Mouse (Mus musculus): ENCODE results near the gene Agap1.
A peak's percentile ranks its signal among the peaks of the same experiment; 100 is the strongest.

The Agap1 gene

GRCm38 (mm10) chr1:89454196-89455123, at the start of gene Agap1:
Agap1 (plus strand) TSS chr1:89454806.
- peak; percentile 50 to 54 for DNase-seq

GRCm38 (mm10) chr1:89405991-89406390, 48.6 kb upstream of the Agap1 start:
- DNase-seq, result no peak

GRCm38 (mm10) chr1:89407986-89408385, 46.6 kb upstream of the Agap1 start:
- DNase-seq, result no peak

GRCm38 (mm10) chr1:89413122-89413521, 41.5 kb upstream of the Agap1 start:
- DNase-seq, result no peak

- no peak for DNase-seq
Measured at GRCm38 (mm10) chr1:89414563-89414962, 40.0 kb upstream of the Agap1 start.

- DNase-seq, result no peak
Measured at GRCm38 (mm10) chr1:89416929-89417328, 37.7 kb upstream of the Agap1 start.

- no peak for DNase-seq
Measured at GRCm38 (mm10) chr1:89420642-89421041, 34.0 kb upstream of the Agap1 start.

- no peak for DNase-seq
Measured at GRCm38 (mm10) chr1:89421401-89421800, 33.2 kb upstream of the Agap1 start.

- no peak for DNase-seq
Measured at GRCm38 (mm10) chr1:89424563-89424962, 30.0 kb upstream of the Agap1 start.

- DNase-seq, result no peak
Measured at GRCm38 (mm10) chr1:89426137-89426536, 28.5 kb upstream of the Agap1 start.

GRCm38 (mm10) chr1:89428671-89429070, 25.9 kb upstream of the Agap1 start:
- DNase-seq, result no peak

GRCm38 (mm10) chr1:89429946-89430640, 24.5 kb upstream of the Agap1 start:
- DNase-seq, result no peak

GRCm38 (mm10) chr1:89439351-89439750, 15.3 kb upstream of the Agap1 start:
- no peak for DNase-seq

- DNase-seq, result no peak
Measured at GRCm38 (mm10) chr1:89441236-89441897, 13.2 kb upstream of the Agap1 start.

GRCm38 (mm10) chr1:89443512-89443911, 11.1 kb upstream of the Agap1 start:
- DNase-seq, result no peak

GRCm38 (mm10) chr1:89444014-89444413, 10.6 kb upstream of the Agap1 start:
- no peak for DNase-seq

- peak in 1 of 2 experiments; percentile 8 for DNase-seq
Measured at GRCm38 (mm10) chr1:89450139-89450538, 4.5 kb upstream of the Agap1 start.

GRCm38 (mm10) chr1:89452138-89452537, 2.5 kb upstream of the Agap1 start:
- DNase-seq, result no peak

GRCm38 (mm10) chr1:89453666-89454065, 940 bp upstream of the Agap1 start:
- DNase-seq, result no peak

GRCm38 (mm10) chr1:89455421-89456091, 950 bp downstream of the Agap1 start:
- no peak for DNase-seq

- DNase-seq, result no peak
Measured at GRCm38 (mm10) chr1:89456456-89456855, 1.9 kb downstream of the Agap1 start.

GRCm38 (mm10) chr1:89457126-89458031, 2.8 kb downstream of the Agap1 start:
- DNase-seq, result no peak

Data from spleen, adult 18-20 months (tissue).